Mouse (Mus musculus): ENCODE data around the gene Ing5. TPM values are rescaled to one million over a fixed set of nuclear protein-coding genes. Genes with fewer than 3 reads are reported as not detected.
"Not testable (repeated sequence)": the region's sequence is repeated elsewhere in the genome, so short reads cannot be mapped to it uniquely, and the experiment has no call there.

Gene Ing5
- polyA plus RNA-seq, 1 experiment from 2014 or later: 9.6 TPM

DNA sequence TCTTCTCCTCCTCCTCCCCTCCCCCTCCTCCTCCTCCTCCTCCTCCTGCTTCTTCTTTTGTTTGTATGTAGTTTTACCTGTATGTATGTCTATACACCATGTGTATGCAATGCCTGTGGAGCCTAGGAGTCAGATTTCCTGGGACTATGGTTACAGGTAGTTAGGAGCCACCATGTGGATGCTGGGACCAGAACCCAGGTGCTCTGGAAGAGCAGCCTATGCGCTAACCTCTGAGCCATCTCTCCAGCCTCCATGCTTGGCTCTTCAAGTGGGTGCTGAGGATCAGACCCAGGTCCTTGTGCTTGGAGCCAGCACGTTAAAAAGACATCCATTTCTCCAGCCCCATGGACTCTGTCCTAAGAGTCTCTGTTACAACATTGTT is 32.8 kb downstream of the Ing5 start:
- DNase-seq (no peak), ATAC-seq (ENCODE audit: low FRiP score, low TSS enrichment) (no peak)
- H3K27ac ChIP-seq (replicated peaks; ENCODE audit: low read depth, low read length): no peak overlapping the region
- H3K4me2 ChIP-seq (ENCODE audit: low read length): no peak overlapping the region
- 88% methylated on average over 2 of the region's 2 CpGs for WGBS
- no peaks in the 10 kb centered on the region for H3K27me3 ChIP-seq (ENCODE audit: control insufficient read depth, insufficient read depth, low read length)
- no peak overlapping the region for H3K4me3 ChIP-seq (replicated peaks; ENCODE audit: low read depth, low read length)
- no peak overlapping the region for H3K9ac ChIP-seq (replicated peaks; ENCODE audit: low read length)
- H3K4me1 ChIP-seq (ENCODE audit: control insufficient read depth, insufficient read depth, low read length): no peaks in the 10 kb centered on the region
- peaks cover 14% of the 10 kb centered on the region for H3K36me3 ChIP-seq (ENCODE audit: control insufficient read depth, insufficient read depth, low read length)
- H3K9me3 ChIP-seq (ENCODE audit: control insufficient read depth, low read length): no peaks in the 10 kb centered on the region

- no peak overlapping the region for H3K4me3 ChIP-seq (replicated peaks; ENCODE audit: low read depth, low read length)
- 97% methylated on average over 8 of the region's 8 CpGs for WGBS
- H3K4me2 ChIP-seq (ENCODE audit: low read length): no peak overlapping the region
- no peaks in the 10 kb centered on the region for H3K9me3 ChIP-seq (ENCODE audit: control insufficient read depth, low read length)
- no peak overlapping the region for H3K9ac ChIP-seq (replicated peaks; ENCODE audit: low read length)
- H3K27ac ChIP-seq (replicated peaks; ENCODE audit: low read depth, low read length): no peak overlapping the region
- H3K27me3 ChIP-seq (ENCODE audit: control insufficient read depth, insufficient read depth, low read length): no peaks in the 10 kb centered on the region
- H3K36me3 ChIP-seq (ENCODE audit: control insufficient read depth, insufficient read depth, low read length): peaks cover 14% of the 10 kb centered on the region
- DNase-seq: no peak
- H3K4me1 ChIP-seq (ENCODE audit: control insufficient read depth, insufficient read depth, low read length): no peaks in the 10 kb centered on the region
- ATAC-seq (ENCODE audit: low FRiP score, low TSS enrichment): no peak
These were observed 33.6 kb downstream of the Ing5 start for GRCm38 (mm10) chr1:93837335-93837734.

GRCm38 (mm10) chr1:93838569-93838968 is 34.8 kb downstream of the Ing5 start:
- not testable (repeated sequence) for H3K27me3 ChIP-seq (ENCODE audit: control insufficient read depth, insufficient read depth, low read length); ATAC-seq (ENCODE audit: low FRiP score, low TSS enrichment); H3K9ac ChIP-seq (replicated peaks; ENCODE audit: low read length); H3K4me1 ChIP-seq (ENCODE audit: control insufficient read depth, insufficient read depth, low read length); H3K4me2 ChIP-seq (ENCODE audit: low read length); H3K9me3 ChIP-seq (ENCODE audit: control insufficient read depth, low read length); DNase-seq; H3K27ac ChIP-seq (replicated peaks; ENCODE audit: low read depth, low read length); H3K4me3 ChIP-seq (replicated peaks; ENCODE audit: low read depth, low read length)
- 96% methylated on average over 8 of the region's 8 CpGs for WGBS
- H3K36me3 ChIP-seq (ENCODE audit: control insufficient read depth, insufficient read depth, low read length): peaks cover 14% of the 10 kb centered on the region

- H3K27ac ChIP-seq (replicated peaks; ENCODE audit: low read depth, low read length); H3K36me3 ChIP-seq (ENCODE audit: control insufficient read depth, insufficient read depth, low read length); DNase-seq; H3K9me3 ChIP-seq (ENCODE audit: control insufficient read depth, low read length); H3K4me2 ChIP-seq (ENCODE audit: low read length); H3K9ac ChIP-seq (replicated peaks; ENCODE audit: low read length); H3K27me3 ChIP-seq (ENCODE audit: control insufficient read depth, insufficient read depth, low read length); H3K4me1 ChIP-seq (ENCODE audit: control insufficient read depth, insufficient read depth, low read length); H3K4me3 ChIP-seq (replicated peaks; ENCODE audit: low read depth, low read length): not testable (repeated sequence)
- peak; percentile 60; the same call in 1 of the 2 replicates for ATAC-seq (ENCODE audit: low FRiP score, low TSS enrichment)
- 52% methylated on average over 1 of the region's 3 CpGs for WGBS
These were observed 42.1 kb downstream of the Ing5 start for GRCm38 (mm10) chr1:93845766-93846366.

DNA sequence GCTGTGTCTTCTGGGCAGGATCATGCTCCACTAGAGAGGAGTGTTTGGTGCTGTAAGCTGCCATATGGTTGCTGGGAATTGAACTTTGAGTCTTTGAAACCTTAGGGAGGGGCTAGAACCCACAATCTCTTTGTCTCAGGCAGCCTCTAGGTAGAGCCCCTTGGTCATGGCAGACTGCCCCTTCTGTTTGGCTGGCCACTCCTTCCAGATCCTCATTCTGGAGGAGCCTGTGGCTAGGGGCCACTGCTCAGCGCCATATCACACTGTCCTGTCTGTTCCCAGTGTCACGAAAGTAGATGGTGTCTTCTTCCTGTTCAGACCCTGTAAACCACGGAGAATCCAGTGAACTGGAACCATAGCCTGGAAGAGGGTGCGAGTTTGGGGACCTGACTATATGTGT is 52.0 kb downstream of the Ing5 start:
- H3K4me2 ChIP-seq (ENCODE audit: low read length); H3K36me3 ChIP-seq (ENCODE audit: control insufficient read depth, insufficient read depth, low read length); H3K4me1 ChIP-seq (ENCODE audit: control insufficient read depth, insufficient read depth, low read length); H3K9me3 ChIP-seq (ENCODE audit: control insufficient read depth, low read length); DNase-seq; H3K27ac ChIP-seq (replicated peaks; ENCODE audit: low read depth, low read length); H3K27me3 ChIP-seq (ENCODE audit: control insufficient read depth, insufficient read depth, low read length); ATAC-seq (ENCODE audit: low FRiP score, low TSS enrichment); H3K9ac ChIP-seq (replicated peaks; ENCODE audit: low read length); H3K4me3 ChIP-seq (replicated peaks; ENCODE audit: low read depth, low read length): not testable (repeated sequence)
- WGBS: 74% methylated on average over 4 of the region's 4 CpGs

GRCm38 (mm10) chr1:93857370-93857769 is 53.6 kb downstream of the Ing5 start:
- H3K36me3 ChIP-seq (ENCODE audit: control insufficient read depth, insufficient read depth, low read length): no peaks in the 10 kb centered on the region
- ATAC-seq (ENCODE audit: low FRiP score, low TSS enrichment) (no peak), DNase-seq (peak; percentile 13)
- H3K9me3 ChIP-seq (ENCODE audit: control insufficient read depth, low read length): no peaks in the 10 kb centered on the region
- H3K9ac ChIP-seq (replicated peaks; ENCODE audit: low read length): no peak overlapping the region
- no peak overlapping the region for H3K27ac ChIP-seq (replicated peaks; ENCODE audit: low read depth, low read length)
- no peak overlapping the region for H3K4me3 ChIP-seq (replicated peaks; ENCODE audit: low read depth, low read length)
- H3K4me2 ChIP-seq (ENCODE audit: low read length): no peak overlapping the region
- H3K27me3 ChIP-seq (ENCODE audit: control insufficient read depth, insufficient read depth, low read length): no peaks in the 10 kb centered on the region
- whole genome bisulfite sequencing: 63% methylated on average over 6 of the region's 6 CpGs
- H3K4me1 ChIP-seq (ENCODE audit: control insufficient read depth, insufficient read depth, low read length): no peaks in the 10 kb centered on the region

DNA sequence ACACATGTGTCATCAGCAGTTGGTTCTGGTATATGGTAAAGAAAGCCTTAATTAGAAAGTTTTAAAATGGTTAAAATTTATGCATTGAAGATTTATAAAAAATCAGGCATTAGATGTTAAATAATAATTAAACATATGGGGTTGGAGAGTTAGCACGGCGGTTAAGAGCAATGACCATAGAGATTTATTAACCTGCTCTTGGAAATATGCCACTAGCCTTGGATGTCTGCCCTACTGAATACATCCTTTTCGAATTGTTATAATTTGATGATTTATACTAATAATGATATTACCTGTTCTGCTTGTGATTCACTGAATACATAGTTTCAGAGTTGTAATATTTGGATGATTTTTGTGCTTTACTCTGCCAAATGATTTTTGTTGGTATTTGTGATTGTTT is 54.2 kb downstream of the Ing5 start:
- no peak overlapping the region for H3K9ac ChIP-seq (replicated peaks; ENCODE audit: low read length)
- H3K27ac ChIP-seq (replicated peaks; ENCODE audit: low read depth, low read length): no peak overlapping the region
- DNase-seq (no peak), ATAC-seq (ENCODE audit: low FRiP score, low TSS enrichment) (no peak)
- no peaks in the 10 kb centered on the region for H3K27me3 ChIP-seq (ENCODE audit: control insufficient read depth, insufficient read depth, low read length)
- no peak overlapping the region for H3K4me3 ChIP-seq (replicated peaks; ENCODE audit: low read depth, low read length)
- no peaks in the 10 kb centered on the region for H3K36me3 ChIP-seq (ENCODE audit: control insufficient read depth, insufficient read depth, low read length)
- no peaks in the 10 kb centered on the region for H3K4me1 ChIP-seq (ENCODE audit: control insufficient read depth, insufficient read depth, low read length)
- no peak overlapping the region for H3K4me2 ChIP-seq (ENCODE audit: low read length)
- H3K9me3 ChIP-seq (ENCODE audit: control insufficient read depth, low read length): no peaks in the 10 kb centered on the region
- 94% methylated on average over 3 of the region's 3 CpGs for WGBS

DNA sequence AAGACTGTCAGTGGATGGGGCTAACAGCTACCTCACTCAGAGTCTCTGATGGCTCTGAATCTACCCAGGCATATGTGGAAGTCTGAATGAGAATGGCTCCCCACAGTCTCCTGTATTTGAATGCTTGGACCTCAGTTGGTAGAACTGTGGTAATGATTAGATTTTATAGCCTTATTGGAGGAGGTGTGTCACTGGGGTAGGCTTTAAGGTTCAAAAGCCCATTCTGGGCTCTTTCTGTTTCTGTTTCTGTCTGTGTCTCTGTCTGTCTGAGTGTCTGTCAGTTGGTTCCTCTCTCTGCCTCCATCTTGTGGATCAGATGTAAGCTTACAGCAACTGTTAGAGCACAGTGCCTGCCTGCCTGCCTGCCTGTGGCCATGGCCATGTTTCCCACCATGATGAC is 55.9 kb downstream of the Ing5 start:
- H3K4me1 ChIP-seq (ENCODE audit: control insufficient read depth, insufficient read depth, low read length): no peaks in the 10 kb centered on the region
- H3K27me3 ChIP-seq (ENCODE audit: control insufficient read depth, insufficient read depth, low read length): no peaks in the 10 kb centered on the region
- DNase-seq (no peak), ATAC-seq (ENCODE audit: low FRiP score, low TSS enrichment) (no peak)
- no peak overlapping the region for H3K27ac ChIP-seq (replicated peaks; ENCODE audit: low read depth, low read length)
- H3K36me3 ChIP-seq (ENCODE audit: control insufficient read depth, insufficient read depth, low read length): no peaks in the 10 kb centered on the region
- no peak overlapping the region for H3K4me2 ChIP-seq (ENCODE audit: low read length)
- no peaks in the 10 kb centered on the region for H3K9me3 ChIP-seq (ENCODE audit: control insufficient read depth, low read length)
- no peak overlapping the region for H3K4me3 ChIP-seq (replicated peaks; ENCODE audit: low read depth, low read length)
- no peak overlapping the region for H3K9ac ChIP-seq (replicated peaks; ENCODE audit: low read length)

DNA sequence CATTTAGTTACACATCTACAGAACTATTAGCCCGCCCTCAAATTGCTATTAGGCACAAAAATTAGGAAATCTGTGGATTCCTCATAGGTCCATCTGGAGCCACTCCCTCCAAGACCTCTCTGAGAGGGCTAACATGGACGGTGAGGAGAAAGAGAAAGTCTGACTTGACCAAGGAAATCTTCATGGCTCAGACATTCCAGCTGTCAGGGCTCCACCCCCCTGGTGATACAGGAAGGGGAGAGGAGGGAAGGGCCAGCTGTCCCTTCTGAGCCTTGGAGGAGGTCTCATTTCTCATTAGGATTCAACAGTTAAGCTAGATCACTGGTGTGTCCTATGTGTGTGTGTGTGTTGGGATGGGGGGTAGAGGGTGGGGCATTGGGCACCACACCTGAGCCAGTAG is 57.3 kb downstream of the Ing5 start, which contains the start of gene Gal3st2:
TSS of gene Gal3st2 (plus strand) at position 259 of the 400 bp plus-strand sequence.
- not testable (repeated sequence) for H3K27me3 ChIP-seq (ENCODE audit: control insufficient read depth, insufficient read depth, low read length); DNase-seq; H3K9me3 ChIP-seq (ENCODE audit: control insufficient read depth, low read length); H3K4me1 ChIP-seq (ENCODE audit: control insufficient read depth, insufficient read depth, low read length); ATAC-seq (ENCODE audit: low FRiP score, low TSS enrichment); H3K9ac ChIP-seq (replicated peaks; ENCODE audit: low read length); H3K4me3 ChIP-seq (replicated peaks; ENCODE audit: low read depth, low read length); H3K36me3 ChIP-seq (ENCODE audit: control insufficient read depth, insufficient read depth, low read length); H3K27ac ChIP-seq (replicated peaks; ENCODE audit: low read depth, low read length); H3K4me2 ChIP-seq (ENCODE audit: low read length)
- WGBS: 76% methylated on average over 2 of the region's 2 CpGs

Data from midbrain, embryonic 14.5 days (tissue).